ENCODE assay signal across 8 mouse cellular contexts in the genomic region with DNA sequence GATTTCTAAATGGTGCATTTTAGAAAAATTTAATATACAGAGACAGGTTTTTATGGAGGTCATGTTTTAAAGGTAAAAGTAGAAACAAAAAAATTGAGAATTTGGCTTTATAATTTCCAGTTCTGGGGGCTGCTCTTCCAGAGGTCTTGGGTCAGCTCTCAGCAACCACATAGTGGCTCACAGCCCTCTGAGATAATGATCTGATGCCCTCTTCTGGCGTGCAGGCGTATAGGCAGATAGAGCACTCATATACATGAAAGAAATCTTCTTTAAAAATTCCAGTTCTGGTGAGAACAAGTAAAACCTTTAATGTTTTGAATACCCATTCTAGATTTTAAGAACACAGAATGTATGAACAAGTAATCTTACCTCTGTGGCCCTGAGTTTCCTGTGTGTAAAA. TPM values are rescaled to one million over a fixed set of nuclear protein-coding genes. Genes with fewer than 3 reads are reported as not detected.
DNase-seq lines count a peak whose midpoint lies in the region; ATAC-seq and TF ChIP-seq lines count a peak whose summit lies in the region.

No protein-coding gene starts in this region.

- TF ChIP-seq EP300 in ES-Bruce4 (IDR thresholded peaks at IDR 0.05; ENCODE audit: insufficient read depth, low read depth, low read length) = no peak

- H3K9ac ChIP-seq in ES-Bruce4 (ENCODE audit: low read depth, poor library complexity, severe bottlenecking) = no peak overlapping the region
- no peak overlapping the region for H3K9ac ChIP-seq in embryonic facial prominence, embryonic 14.5 days (ENCODE audit: low read depth, low read length)
- no peak overlapping the region for H3K9ac ChIP-seq in midbrain, embryonic 15.5 days

- no peak overlapping the region for H3K4me3 ChIP-seq in kidney, adult 2 months (ENCODE audit: insufficient read depth, low read depth, low read length)
- no peak overlapping the region for H3K4me3 ChIP-seq in ES-Bruce4 (ENCODE audit: low read depth, low read length)
- no peak overlapping the region for H3K4me3 ChIP-seq in embryonic facial prominence, embryonic 14.5 days (ENCODE audit: low read depth, low read length)
- H3K4me3 ChIP-seq in midbrain, embryonic 15.5 days = no peak overlapping the region

- peaks cover 21% of the 10 kb centered on the region for H3K36me3 ChIP-seq in kidney, adult 2 months (ENCODE audit: control insufficient read depth, insufficient read depth, low read length)
- peaks cover 10% of the 10 kb centered on the region for H3K36me3 ChIP-seq in ES-Bruce4 (ENCODE audit: control insufficient read depth, insufficient read depth, low read length, poor library complexity, severe bottlenecking)
- peaks cover 85% of the 10 kb centered on the region for H3K36me3 ChIP-seq in embryonic facial prominence, embryonic 14.5 days (ENCODE audit: control insufficient read depth, insufficient read depth, low read length)
- peaks cover 47% of the 10 kb centered on the region for H3K36me3 ChIP-seq in midbrain, embryonic 15.5 days (replicated peaks)

- no peak overlapping the region for H3K27ac ChIP-seq in kidney, adult 2 months (ENCODE audit: insufficient read depth, low read depth, low read length)
- no peak overlapping the region for H3K27ac ChIP-seq in ES-Bruce4 (ENCODE audit: insufficient read depth, low read length)
- no peak overlapping the region for H3K27ac ChIP-seq in embryonic facial prominence, embryonic 14.5 days (replicated peaks; ENCODE audit: low read depth, low read length)
- H3K27ac ChIP-seq in midbrain, embryonic 15.5 days = no peak overlapping the region

- peak; percentile 70; the same call in 1 of the 2 replicates for ATAC-seq in embryonic facial prominence, embryonic 14.5 days (ENCODE audit: low read depth)
- peak; percentile 72 for ATAC-seq in midbrain, embryonic 15.5 days (replicated peaks)

- no peak for TF ChIP-seq POLR2A in kidney, adult 2 months (IDR thresholded peaks at IDR 0.05; ENCODE audit: low read depth, low read length)
- TF ChIP-seq POLR2A in ES-Bruce4 (IDR thresholded peaks at IDR 0.05; ENCODE audit: insufficient read depth, low read length) = no peak

- no peaks in the 10 kb centered on the region for H3K9me3 ChIP-seq in ES-Bruce4 (replicated peaks; ENCODE audit: control insufficient read depth, insufficient read depth, low read length, poor library complexity, severe bottlenecking)
- no peaks in the 10 kb centered on the region for H3K9me3 ChIP-seq in embryonic facial prominence, embryonic 14.5 days (ENCODE audit: control insufficient read depth, low read length)
- no peaks in the 10 kb centered on the region for H3K9me3 ChIP-seq in midbrain, embryonic 15.5 days

- no peak overlapping the region for H3K4me2 ChIP-seq in embryonic facial prominence, embryonic 14.5 days (ENCODE audit: low read depth, low read length)
- no peak overlapping the region for H3K4me2 ChIP-seq in midbrain, embryonic 15.5 days

- DNase-seq in kidney, adult 2 months = no peak
- no peak for DNase-seq in kidney, adult 9 months
- DNase-seq in embryonic facial prominence, embryonic 14.5 days (ENCODE audit: low spot score) = peak; percentile 41
- DNase-seq in layer of hippocampus, adult 9-11 months = no peak
- no peak for DNase-seq in adrenal gland, adult 2 months
- no peak for DNase-seq in spleen, postnatal 10 days (ENCODE audit: low spot score in 2 of 2)

- H3K4me1 ChIP-seq in kidney, adult 2 months (ENCODE audit: control insufficient read depth, insufficient read depth, low read length) = no peaks in the 10 kb centered on the region
- H3K4me1 ChIP-seq in ES-Bruce4 (ENCODE audit: control insufficient read depth, insufficient read depth, low read length) = no peaks in the 10 kb centered on the region
- no peaks in the 10 kb centered on the region for H3K4me1 ChIP-seq in embryonic facial prominence, embryonic 14.5 days (ENCODE audit: control insufficient read depth, insufficient read depth, low read length)
- no peaks in the 10 kb centered on the region for H3K4me1 ChIP-seq in midbrain, embryonic 15.5 days

- peak; percentile 56 for TF ChIP-seq CTCF in kidney, adult 2 months (conservative IDR thresholded peaks at IDR 0.05; ENCODE audit: insufficient read depth, insufficient read length, low read depth, low read length)
- peak; percentile 40 for TF ChIP-seq CTCF in ES-Bruce4 (IDR thresholded peaks at IDR 0.05; ENCODE audit: low read depth, low read length)

- H3K27me3 ChIP-seq in kidney, adult 2 months (replicated peaks; ENCODE audit: control insufficient read depth, insufficient read depth, low read length) = no peaks in the 10 kb centered on the region
- H3K27me3 ChIP-seq in ES-Bruce4 (ENCODE audit: control insufficient read depth, insufficient read depth, low read length, poor library complexity, severe bottlenecking) = no peaks in the 10 kb centered on the region
- H3K27me3 ChIP-seq in embryonic facial prominence, embryonic 14.5 days (replicated peaks; ENCODE audit: control insufficient read depth, insufficient read depth, low read length) = no peaks in the 10 kb centered on the region
- no peaks in the 10 kb centered on the region for H3K27me3 ChIP-seq in midbrain, embryonic 15.5 days (replicated peaks)

- 40% methylated on average over 2 of the region's 2 CpGs for WGBS in kidney, adult 2 months
- WGBS in embryonic facial prominence, embryonic 14.5 days = 42% methylated on average over 2 of the region's 2 CpGs
- 43% methylated on average over 2 of the region's 2 CpGs for WGBS in midbrain, embryonic 15.5 days

RNA-seq across cellular contexts. Expression of gene Kmt2e, which starts 56.6 kb away (rescaled TPM):
- polyA plus RNA-seq in kidney, adult 2 months (2012; rRNA removed) = 18.8 and 19.8 TPM in 2 replicates
- polyA plus RNA-seq in ES-Bruce4 (2011; ENCODE audit: insufficient read depth, insufficient read length, low read depth, missing spikeins) = 36.5 and 40.3 TPM in 2 replicates
- 66.0 and 85.2 TPM in 2 replicates for polyA plus RNA-seq in embryonic facial prominence, embryonic 14.5 days (2014; fragmentation: Nextera tagmentation; extraction: Ambion mirVana)
- polyA plus RNA-seq in midbrain, embryonic 15.5 days (2015; fragmentation: Nextera tagmentation; extraction: Ambion mirVana) = 181 and 182 TPM in 2 replicates
- 10 to 100 TPM; 59.1 to 67.9 TPM for total RNA-seq in adrenal gland, adult 2 months (2021)
- polyA plus RNA-seq in adrenal gland, adult 2 months (2012; rRNA removed) = 12.5 and 16.7 TPM in 2 replicates
